Mouse (Mus musculus) left cerebral cortex, adult 18-20 months (tissue): Measurements from ENCODE around the gene Gm21319. TPM values are rescaled to one million over a fixed set of nuclear protein-coding genes. Genes with fewer than 3 reads are reported as not detected.
"Not testable (repeated sequence)": the region's sequence is repeated elsewhere in the genome, so short reads cannot be mapped to it uniquely, and the experiment has no call there.

Experiments
- DNase-seq, 2 experiments: peaks; one replicate each; pipeline ENCODE4 v3.0.0; 2021 to 2022; ENCODE audit warnings: low spot score in 2 of 2, mixed read lengths in 1 of 2
- long read RNA-seq, 2 experiments: library from polyadenylated mRNA; stranded (forward); transcript quantifications; one replicate each; pipeline ENCODE4 v2.0.0; 2021
- total RNA-seq, 2 experiments: library from RNA; stranded (reverse); gene quantifications; 2 replicates each; pipeline ENCODE4 v1.2.3; 2021

The Gm21319 gene
- total RNA-seq: not detected
- long read RNA-seq, experiment 1: 0 reads
- long read RNA-seq, experiment 2: 0 reads

DNA sequence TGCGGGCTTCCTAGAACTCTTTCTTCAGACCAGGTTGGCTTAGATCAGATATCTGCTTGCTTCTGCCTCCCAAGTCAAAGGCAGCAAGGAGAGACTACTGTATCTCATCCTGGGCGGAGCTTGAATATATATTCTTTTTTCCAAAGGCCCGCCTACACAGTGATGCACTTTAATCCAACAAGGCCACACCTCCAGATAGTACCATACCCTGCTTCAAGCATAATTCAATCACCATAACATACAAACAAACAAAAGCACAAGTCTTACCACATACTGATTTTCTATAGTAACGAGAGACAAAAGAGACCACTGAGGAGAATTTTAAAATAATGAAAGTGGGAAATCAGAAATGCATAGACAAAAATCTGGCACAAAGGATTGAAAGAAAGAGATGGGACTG lies at the start of gene Gm21319:
Gene Gm21319 (minus strand): TSS at position 101 of the 400 bp plus-strand sequence.
- DNase-seq: not testable (repeated sequence)

DNA sequence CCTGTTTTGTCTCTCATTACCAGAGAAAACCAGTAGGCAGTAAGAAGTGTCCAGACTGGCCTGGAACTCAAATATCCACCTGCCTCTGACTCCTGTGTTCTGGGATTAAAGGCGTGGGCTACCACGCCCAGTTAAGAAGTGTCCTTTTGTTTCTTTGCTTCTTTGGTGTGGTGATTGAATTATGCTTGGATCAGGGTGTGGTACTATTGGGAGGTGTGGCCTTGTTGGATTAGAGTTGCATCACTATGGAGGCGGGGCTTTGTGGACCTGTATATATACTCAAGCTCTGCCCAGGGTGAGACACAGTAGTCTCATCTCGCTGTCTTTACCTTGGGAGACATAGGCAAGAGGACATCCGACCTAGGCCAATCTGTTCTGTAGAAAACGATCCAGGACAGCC lies 40.7 kb upstream of the Gm21319 start, which contains the start of gene BB287469:
Gene BB287469 (plus strand): TSS at position 301 of the 400 bp plus-strand sequence.
- not testable (repeated sequence) for DNase-seq

DNA sequence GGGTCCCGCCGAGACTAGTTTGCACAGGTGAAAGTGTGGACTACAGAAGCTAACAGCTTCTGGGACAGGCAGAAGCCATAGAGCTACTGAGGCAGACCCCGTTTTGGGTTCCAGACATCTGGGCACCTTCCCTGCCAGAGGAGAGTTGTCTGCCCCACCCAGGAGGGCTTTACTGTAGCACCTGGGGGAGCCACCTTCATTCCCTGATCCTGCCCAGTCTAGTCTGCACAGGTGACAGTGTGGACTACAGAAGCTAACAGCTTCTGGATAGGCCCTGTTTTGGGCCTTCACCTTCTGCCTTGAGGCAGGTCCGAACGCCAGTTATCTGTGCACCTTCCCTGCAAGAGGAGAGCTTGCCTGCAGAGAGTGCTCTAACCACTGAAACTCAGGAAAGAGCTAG lies 22.4 kb upstream of the Gm21319 start:
- DNase-seq: not testable (repeated sequence)

DNA sequence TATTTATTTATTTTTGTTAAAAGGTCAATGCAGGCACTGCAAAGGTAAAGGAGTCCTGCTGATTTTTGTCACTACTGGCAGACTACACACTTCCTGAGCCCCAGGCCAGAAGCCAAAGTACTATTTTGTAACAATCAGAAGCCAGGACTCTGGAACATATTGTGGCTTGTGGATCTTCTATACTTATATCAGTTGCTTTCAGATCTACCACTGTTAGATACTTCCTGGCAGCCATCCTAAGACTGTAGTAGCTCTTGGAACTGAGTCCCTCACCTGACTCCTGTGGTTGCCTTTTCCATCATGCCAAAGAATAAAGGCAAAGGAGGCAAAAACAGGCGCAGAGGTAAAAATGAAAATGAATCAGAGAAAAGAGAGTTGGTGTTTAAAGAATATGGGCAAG lies 19.7 kb upstream of the Gm21319 start, which contains the start of gene Gm21936:
Gene Gm21936 (plus strand): TSS at position 301 of the 400 bp plus-strand sequence.
- DNase-seq: not testable (repeated sequence)

Other genes starting within 250 kb of the Gm21319 start
- not detected for gene Oog1, start 173.1 kb downstream of the Gm21319 start, total RNA-seq
- not detected for gene Gm4027, start 156.9 kb downstream of the Gm21319 start, total RNA-seq
- not detected for gene Gm16381, start 131.1 kb downstream of the Gm21319 start, total RNA-seq
- gene Gm21936, start 19.8 kb upstream of the Gm21319 start, total RNA-seq: not detected
- gene BB287469, start 40.8 kb upstream of the Gm21319 start, total RNA-seq: not detected
- not detected for gene Gm2001, start 66.6 kb upstream of the Gm21319 start, total RNA-seq
- gene Gm2016, start 98.3 kb upstream of the Gm21319 start, total RNA-seq: not detected
- gene Gm2022, start 119.6 kb upstream of the Gm21319 start, total RNA-seq: not detected
- gene Gm2035, start 144.1 kb upstream of the Gm21319 start, total RNA-seq: not detected
- gene Gm2042, start 178.3 kb upstream of the Gm21319 start, total RNA-seq: not detected
- gene Gm2075, start 236.1 kb upstream of the Gm21319 start, total RNA-seq: not detected
- gene Gm6803, start 243.0 kb upstream of the Gm21319 start, total RNA-seq: not detected